Mouse (Mus musculus) limb, embryonic 14.5 days (tissue): ENCODE measurements around the gene Lonp2. TPM values are rescaled to one million over a fixed set of nuclear protein-coding genes. Genes with fewer than 3 reads are reported as not detected.

Experiments
- ATAC-seq: fragments of 200-750 bp; cut with Nextera tagmentation; 2 replicates; pipeline ENCODE4 v1.8.0; 2017; ENCODE audit warnings: low read depth, moderate number of reproducible peaks, moderate TSS enrichment; ENCODE audit not compliant: low FRiP score
- DNase-seq: peaks from one replicate; pipeline ENCODE4 v3.0.0-alpha.2; 2015; ENCODE audit warnings: low spot score
- H3K27ac ChIP-seq: fragments of 300-500 bp; sonication (generic); replicated peaks from 2 replicates; pipeline ENCODE4 v1.5.1; 2014; ENCODE audit warnings: low read depth, mild to moderate bottlenecking, low read length, moderate library complexity, mixed read lengths
- H3K27me3 ChIP-seq: fragments of 300-500 bp; sonication (generic); 2 replicates; pipeline ENCODE4 v1.6.1; 2014; ENCODE audit warnings: low read length, mixed read lengths; ENCODE audit not compliant: control insufficient read depth, insufficient read depth
- H3K36me3 ChIP-seq: fragments of 300-500 bp; sonication (generic); 2 replicates; pipeline ENCODE4 v1.6.1; 2014; ENCODE audit warnings: mild to moderate bottlenecking, low read length, moderate library complexity, mixed read lengths; ENCODE audit not compliant: control insufficient read depth, insufficient read depth
- H3K4me1 ChIP-seq: fragments of 300-500 bp; sonication (generic); 2 replicates; pipeline ENCODE4 v1.6.1; 2014; ENCODE audit warnings: antibody characterized with exemption, low read length, mixed read lengths; ENCODE audit not compliant: control insufficient read depth, insufficient read depth
- H3K4me2 ChIP-seq: fragments of 300-500 bp; sonication (generic); replicated peaks from 2 replicates; pipeline ENCODE4 v1.6.1; 2014; ENCODE audit warnings: low read depth, mild to moderate bottlenecking, low read length, moderate library complexity; ENCODE audit not compliant: severe bottlenecking
- H3K4me3 ChIP-seq: fragments of 300-500 bp; sonication (generic); replicated peaks from 2 replicates; pipeline ENCODE4 v1.5.1; 2014; ENCODE audit warnings: low read length
- H3K9ac ChIP-seq: fragments of 300-500 bp; sonication (generic); 2 replicates; pipeline ENCODE4 v1.6.1; 2014; ENCODE audit warnings: mild to moderate bottlenecking, low read depth, low read length, moderate library complexity; ENCODE audit not compliant: severe bottlenecking
- H3K9me3 ChIP-seq: fragments of 300-500 bp; sonication (generic); 2 replicates; pipeline ENCODE4 v1.6.1; 2016; ENCODE audit warnings: low read length; ENCODE audit not compliant: control insufficient read depth
- POLR2A ChIP-seq: fragments of 200-500 bp; IDR thresholded peaks from 2 replicates; pipeline ENCODE4 v1.8.0; 2012; ENCODE audit warnings: inconsistent platforms, mild to moderate bottlenecking, moderate library complexity, borderline replicate concordance; ENCODE audit not compliant: insufficient read depth, insufficient read length; ENCODE audit errors: extremely low read depth
- WGBS: fragments of 180-500 bp; shearing (Covaris S2); extraction: QIAGEN DNeasy Blood & Tissue Kit; methylation state at CpG from one replicate; pipeline ENCODE4 v1.1.7; 2014; 5-methylcytosine and 5-hydroxymethylcytosine counted together
- polyA plus RNA-seq, 2 experiments: library from polyadenylated mRNA; depleted of rRNA in 1 of 2; stranded (reverse) in 1 of 2; unstranded in 1 of 2; fragments of >200 nt; fragmentation: Nextera tagmentation in 1 of 2; extraction: Ambion mirVana in 1 of 2; gene quantifications; 2 replicates each; pipeline versions ENCODE4 v1.2.1 to v1.2.3; 2012 to 2014

Gene Lonp2
- polyA plus RNA-seq, 2 experiments, result 31.8 to 54.1 TPM

DNA sequence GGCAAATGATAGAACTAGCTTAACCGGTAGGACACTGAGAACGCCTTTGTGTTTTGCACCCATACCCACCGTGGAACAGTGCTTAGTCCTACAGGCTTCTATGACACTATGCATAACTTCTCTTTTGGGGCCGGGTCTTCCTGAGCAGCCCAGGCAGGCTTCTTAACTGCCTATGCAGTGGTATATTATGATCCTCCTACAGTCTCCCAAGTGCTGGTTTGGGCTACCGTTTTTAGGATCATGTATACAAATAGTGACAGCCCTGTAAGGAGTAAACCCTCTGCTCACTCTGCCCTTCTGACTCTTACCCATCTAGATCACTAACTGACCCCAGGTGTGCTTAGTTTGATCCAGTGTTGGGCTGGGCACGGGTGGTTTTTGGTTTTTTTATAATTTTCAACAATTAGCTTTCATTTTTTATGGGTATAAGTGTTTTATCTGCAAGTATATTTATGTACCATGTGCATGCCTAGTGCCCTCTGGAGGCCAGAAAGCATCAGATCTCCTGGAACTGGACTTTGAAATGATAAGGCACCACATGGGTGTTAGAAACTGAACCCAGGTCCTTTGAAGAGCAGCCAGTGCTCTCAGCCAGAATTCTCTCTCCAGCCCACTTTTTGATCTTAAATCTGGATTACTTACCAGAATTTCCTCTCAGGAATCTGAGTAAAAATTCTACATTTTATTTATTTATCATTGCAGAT is 97.1 kb downstream of the Lonp2 start:
- H3K36me3 ChIP-seq, result peaks cover 32% of the 10 kb centered on the region
- 92% methylated on average over 6 of the region's 6 CpGs for WGBS

DNA sequence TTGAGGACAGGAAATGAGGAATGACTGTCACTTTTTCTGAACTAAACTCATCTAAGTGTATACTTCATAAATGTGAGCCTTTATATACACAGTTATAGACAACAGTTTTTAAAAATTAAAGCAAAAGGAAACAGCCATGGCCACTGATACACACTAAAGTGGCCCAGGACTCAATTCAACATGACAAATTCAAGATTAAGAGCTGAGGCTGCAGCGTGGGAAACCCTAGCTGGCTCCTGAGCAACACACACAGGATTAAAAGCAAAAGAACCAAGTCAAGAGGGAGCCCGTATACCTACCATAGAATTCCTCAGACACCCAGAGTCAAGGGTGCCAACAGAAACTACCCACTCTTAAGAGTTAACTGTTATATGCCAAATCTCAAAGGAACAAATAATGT is 97.6 kb downstream of the Lonp2 start:
- no peak overlapping the region for H3K4me2 ChIP-seq
- DNase-seq (no peak), ATAC-seq (no peak)
- 88% methylated on average over 2 of the region's 2 CpGs for WGBS
- no peaks in the 10 kb centered on the region for H3K9me3 ChIP-seq
- no peak overlapping the region for H3K27ac ChIP-seq
- no peak overlapping the region for H3K4me3 ChIP-seq
- peaks cover 27% of the 10 kb centered on the region for H3K36me3 ChIP-seq
- H3K4me1 ChIP-seq, result no peaks in the 10 kb centered on the region
- no peak overlapping the region for H3K9ac ChIP-seq
- TF ChIP-seq POLR2A, result no peak
- H3K27me3 ChIP-seq, result no peaks in the 10 kb centered on the region

More for the DNA sequence above, 97.1 kb downstream of the Lonp2 start:
- ATAC-seq (no peak), DNase-seq (no peak)
- H3K4me2 ChIP-seq, result no peak overlapping the region
- H3K4me1 ChIP-seq, result no peaks in the 10 kb centered on the region
- H3K4me3 ChIP-seq, result no peak overlapping the region
- H3K27me3 ChIP-seq, result no peaks in the 10 kb centered on the region
- no peak overlapping the region for H3K27ac ChIP-seq
- no peaks in the 10 kb centered on the region for H3K9me3 ChIP-seq
- H3K9ac ChIP-seq, result no peak overlapping the region
- TF ChIP-seq POLR2A, result no peak

DNA sequence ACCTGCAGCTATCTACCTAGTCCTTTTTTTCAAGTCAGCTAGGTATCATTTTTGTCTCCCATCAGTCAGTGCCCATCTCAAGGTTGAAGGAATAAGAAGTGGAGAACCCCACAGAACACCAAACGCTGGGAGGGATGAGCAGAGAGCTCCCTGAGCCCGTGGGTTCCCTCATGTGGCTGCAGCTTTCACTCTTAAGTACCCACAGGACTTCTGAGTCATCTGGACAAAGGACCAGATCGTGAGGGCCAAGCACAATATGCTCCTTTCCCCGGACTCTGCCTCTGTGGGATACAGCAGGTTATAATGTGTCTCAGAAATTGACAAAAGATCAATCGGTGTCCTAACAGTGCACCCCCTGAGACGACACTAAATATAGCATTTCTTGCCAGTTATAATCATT is 103.1 kb downstream of the Lonp2 start:
- peaks cover 12% of the 10 kb centered on the region for H3K36me3 ChIP-seq
- no peak overlapping the region for H3K4me3 ChIP-seq
- H3K4me2 ChIP-seq, result no peak overlapping the region
- no peaks in the 10 kb centered on the region for H3K27me3 ChIP-seq
- H3K4me1 ChIP-seq, result peaks cover 10% of the 10 kb centered on the region; the same call in 1 of the 2 replicates
- no peak overlapping the region for H3K9ac ChIP-seq
- H3K9me3 ChIP-seq, result no peaks in the 10 kb centered on the region
- DNase-seq, result no peak
- H3K27ac ChIP-seq, result no peak overlapping the region
- no peak for TF ChIP-seq POLR2A
- WGBS, result 83% methylated on average over 6 of the region's 6 CpGs
- ATAC-seq, result no peak

DNA sequence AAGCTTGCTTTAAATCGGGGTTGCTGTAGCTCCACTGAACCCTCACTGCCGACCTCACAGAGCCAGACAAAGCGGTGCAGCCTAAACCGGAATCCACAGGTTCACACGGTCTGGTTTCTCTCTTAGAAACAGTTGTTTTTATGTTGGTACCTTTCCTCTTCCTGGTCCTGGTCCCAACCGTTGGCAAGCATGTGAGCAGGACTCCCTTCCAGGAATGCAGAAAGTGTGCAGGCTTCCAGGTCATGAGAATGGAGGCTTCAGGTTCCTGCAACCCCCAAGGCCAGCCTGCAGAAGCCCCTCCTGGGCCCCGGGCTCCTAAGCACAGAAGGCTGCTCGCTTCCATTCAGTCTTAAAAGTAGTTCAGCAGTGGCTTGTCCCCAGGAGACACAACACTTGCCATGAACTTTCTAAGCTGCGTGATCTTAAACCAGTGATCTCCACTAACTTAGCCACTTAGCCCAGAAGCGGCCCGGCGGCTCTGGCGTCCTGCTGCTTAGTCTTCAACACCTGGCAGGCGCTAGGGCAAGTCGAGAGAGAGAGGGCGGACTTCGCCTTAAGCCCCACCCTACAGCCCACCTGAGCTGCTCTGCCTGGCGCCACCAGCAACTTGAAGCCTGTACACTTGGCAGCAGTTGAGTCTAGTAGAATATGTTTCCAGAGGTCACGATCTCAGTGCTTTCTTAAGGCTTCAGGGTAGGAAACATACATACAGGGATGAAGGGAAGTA is 104.5 kb downstream of the Lonp2 start:
- WGBS, result 57% methylated on average over 19 of the region's 19 CpGs
- ATAC-seq, result no peak
- no peak for DNase-seq

DNA sequence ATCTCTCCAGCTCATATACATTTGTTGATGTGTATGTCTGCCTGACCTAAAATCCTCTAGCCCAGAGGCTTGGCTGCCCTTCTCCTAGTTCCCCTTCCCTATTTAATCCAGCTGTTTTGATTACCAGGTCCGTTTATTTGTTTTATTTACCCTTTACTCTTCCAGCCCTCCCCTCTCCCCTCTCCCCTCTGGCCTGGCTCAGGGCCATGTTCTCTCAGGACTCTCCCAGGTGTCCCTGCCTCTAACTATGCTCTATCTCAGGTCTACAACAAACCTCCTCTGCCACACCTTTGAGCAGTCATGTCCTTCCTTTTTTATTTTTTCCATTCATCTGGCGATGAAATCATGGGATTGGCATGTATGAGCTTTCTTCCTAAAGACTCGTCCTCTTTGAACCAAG is 106.5 kb downstream of the Lonp2 start:
- 41% methylated on average over 3 of the region's 3 CpGs for WGBS
- DNase-seq, result peak; percentile 8
- Histone ChIP-seq H3K27me3 (no peaks in the 10 kb centered on the region), H3K4me3 (no peak overlapping the region), H3K27ac (no peak overlapping the region), H3K36me3 (peaks cover 9% of the 10 kb centered on the region), H3K9ac (no peak overlapping the region), H3K4me2 (no peak overlapping the region), H3K9me3 (no peaks in the 10 kb centered on the region), H3K4me1 (peaks cover 14% of the 10 kb centered on the region; the same call in 1 of the 2 replicates)
- ATAC-seq, result no peak
- no peak for TF ChIP-seq POLR2A

More for the DNA sequence above, 104.5 kb downstream of the Lonp2 start:
- Histone ChIP-seq H3K36me3 (peaks cover 9% of the 10 kb centered on the region), H3K9me3 (no peaks in the 10 kb centered on the region), H3K4me3 (no peak overlapping the region), H3K27me3 (no peaks in the 10 kb centered on the region), H3K27ac (no peak overlapping the region), H3K4me1 (peaks cover 10% of the 10 kb centered on the region; the same call in 1 of the 2 replicates), H3K4me2 (no peak overlapping the region), H3K9ac (no peak overlapping the region)
- no peak for TF ChIP-seq POLR2A
